Mouse (Mus musculus): ENCODE measurements at regions not wholly inside any gene's neighbourhood (a gene's known extent, or its start where the extent isn't known, plus 50 kb on each side); places are given as distances from the start of the nearest gene placed in this dataset.

- H3K9me3 ChIP-seq (ENCODE audit: control insufficient read depth, low read length), result no peaks in the 10 kb centered on the region
- no peak overlapping the region for H3K27ac ChIP-seq (replicated peaks; ENCODE audit: low read depth, low read length)
- no peak for ATAC-seq (ENCODE audit: insufficient number of reproducible peaks, low FRiP score, low TSS enrichment, low read depth)
- H3K4me3 ChIP-seq (ENCODE audit: low read depth, low read length), result no peak overlapping the region
- 33% methylated on average over 8 of the region's 8 CpGs for WGBS
- no peaks in the 10 kb centered on the region for H3K36me3 ChIP-seq (ENCODE audit: control insufficient read depth, insufficient read depth, low read length)
- DNase-seq (ENCODE audit: low spot score), result no peak
- peaks cover 15% of the 10 kb centered on the region; the same call in 1 of the 2 replicates for H3K4me1 ChIP-seq (ENCODE audit: control insufficient read depth, insufficient read depth, low read length)
- H3K9ac ChIP-seq (ENCODE audit: low read length), result no peak overlapping the region
- no peak overlapping the region for H3K4me2 ChIP-seq (ENCODE audit: low read depth, severe bottlenecking)
- H3K27me3 ChIP-seq (ENCODE audit: control insufficient read depth, insufficient read depth, low read length), result no peaks in the 10 kb centered on the region
Measured at GRCm38 (mm10) chr17:49250726-49251537, 177.2 kb upstream of the Mocs1 start.

- ATAC-seq (ENCODE audit: insufficient number of reproducible peaks, low FRiP score, low TSS enrichment, low read depth) (no peak), DNase-seq (ENCODE audit: low spot score) (no peak)
- Histone ChIP-seq H3K27me3 (ENCODE audit: control insufficient read depth, insufficient read depth, low read length) (no peaks in the 10 kb centered on the region), H3K4me2 (ENCODE audit: low read depth, severe bottlenecking) (no peak overlapping the region), H3K27ac (replicated peaks; ENCODE audit: low read depth, low read length) (no peak overlapping the region), H3K4me3 (ENCODE audit: low read depth, low read length) (no peak overlapping the region), H3K4me1 (ENCODE audit: control insufficient read depth, insufficient read depth, low read length) (peaks cover 13% of the 10 kb centered on the region; the same call in 1 of the 2 replicates), H3K36me3 (ENCODE audit: control insufficient read depth, insufficient read depth, low read length) (no peaks in the 10 kb centered on the region), H3K9me3 (ENCODE audit: control insufficient read depth, low read length) (no peaks in the 10 kb centered on the region), H3K9ac (ENCODE audit: low read length) (no peak overlapping the region)
- 82% methylated on average over 3 of the region's 3 CpGs for WGBS
Measured at GRCm38 (mm10) chr17:49252271-49252670, 175.9 kb upstream of the Mocs1 start.

- DNase-seq (ENCODE audit: low spot score) (no peak), ATAC-seq (ENCODE audit: insufficient number of reproducible peaks, low FRiP score, low TSS enrichment, low read depth) (no peak)
- Histone ChIP-seq H3K36me3 (ENCODE audit: control insufficient read depth, insufficient read depth, low read length) (no peaks in the 10 kb centered on the region), H3K4me3 (ENCODE audit: low read depth, low read length) (no peak overlapping the region), H3K9ac (ENCODE audit: low read length) (no peak overlapping the region), H3K9me3 (ENCODE audit: control insufficient read depth, low read length) (no peaks in the 10 kb centered on the region; the same call in 1 of the 2 replicates), H3K4me1 (ENCODE audit: control insufficient read depth, insufficient read depth, low read length) (no peaks in the 10 kb centered on the region), H3K4me2 (ENCODE audit: low read depth, severe bottlenecking) (no peak overlapping the region), H3K27ac (replicated peaks; ENCODE audit: low read depth, low read length) (no peak overlapping the region), H3K27me3 (ENCODE audit: control insufficient read depth, insufficient read depth, low read length) (no peaks in the 10 kb centered on the region)
Measured at GRCm38 (mm10) chr17:49258496-49258895, 169.7 kb upstream of the Mocs1 start.

- WGBS, result 18% methylated on average over 4 of the region's 4 CpGs
- no peak overlapping the region for H3K9ac ChIP-seq (ENCODE audit: low read length)
- no peaks in the 10 kb centered on the region for H3K27me3 ChIP-seq (ENCODE audit: control insufficient read depth, insufficient read depth, low read length)
- ATAC-seq (ENCODE audit: insufficient number of reproducible peaks, low FRiP score, low TSS enrichment, low read depth), result no peak
- no peaks in the 10 kb centered on the region; the same call in 1 of the 2 replicates for H3K9me3 ChIP-seq (ENCODE audit: control insufficient read depth, low read length)
- no peak overlapping the region for H3K27ac ChIP-seq (replicated peaks; ENCODE audit: low read depth, low read length)
- no peaks in the 10 kb centered on the region for H3K36me3 ChIP-seq (ENCODE audit: control insufficient read depth, insufficient read depth, low read length)
- H3K4me1 ChIP-seq (ENCODE audit: control insufficient read depth, insufficient read depth, low read length), result no peaks in the 10 kb centered on the region
- no peak overlapping the region for H3K4me3 ChIP-seq (ENCODE audit: low read depth, low read length)
- no peak for DNase-seq (ENCODE audit: low spot score)
- H3K4me2 ChIP-seq (ENCODE audit: low read depth, severe bottlenecking), result no peak overlapping the region
Measured at GRCm38 (mm10) chr17:49262394-49262793, 165.8 kb upstream of the Mocs1 start.

GRCm38 (mm10) chr17:49266343-49266742 is 161.8 kb upstream of the Mocs1 start:
- WGBS, result 91% methylated on average over 4 of the region's 4 CpGs
- ATAC-seq (ENCODE audit: insufficient number of reproducible peaks, low FRiP score, low TSS enrichment, low read depth), result no peak
- H3K9me3 ChIP-seq (ENCODE audit: control insufficient read depth, low read length), result no peaks in the 10 kb centered on the region
- H3K27ac ChIP-seq (replicated peaks; ENCODE audit: low read depth, low read length), result no peak overlapping the region
- H3K27me3 ChIP-seq (ENCODE audit: control insufficient read depth, insufficient read depth, low read length), result no peaks in the 10 kb centered on the region
- H3K4me1 ChIP-seq (ENCODE audit: control insufficient read depth, insufficient read depth, low read length), result no peaks in the 10 kb centered on the region
- peak; percentile 30 for DNase-seq (ENCODE audit: low spot score)
- no peak overlapping the region for H3K9ac ChIP-seq (ENCODE audit: low read length)
- no peaks in the 10 kb centered on the region for H3K36me3 ChIP-seq (ENCODE audit: control insufficient read depth, insufficient read depth, low read length)
- H3K4me3 ChIP-seq (ENCODE audit: low read depth, low read length), result no peak overlapping the region
- H3K4me2 ChIP-seq (ENCODE audit: low read depth, severe bottlenecking), result no peak overlapping the region

GRCm38 (mm10) chr17:49269943-49270342 is 158.2 kb upstream of the Mocs1 start:
- no peak overlapping the region for H3K4me2 ChIP-seq (ENCODE audit: low read depth, severe bottlenecking)
- 90% methylated on average over 7 of the region's 7 CpGs for WGBS
- no peak overlapping the region for H3K9ac ChIP-seq (ENCODE audit: low read length)

GRCm38 (mm10) chr17:49272661-49273448 is 155.3 kb upstream of the Mocs1 start:
- Histone ChIP-seq H3K27me3 (ENCODE audit: control insufficient read depth, insufficient read depth, low read length) (no peaks in the 10 kb centered on the region), H3K9me3 (ENCODE audit: control insufficient read depth, low read length) (no peaks in the 10 kb centered on the region), H3K4me3 (ENCODE audit: low read depth, low read length) (no peak overlapping the region), H3K36me3 (ENCODE audit: control insufficient read depth, insufficient read depth, low read length) (no peaks in the 10 kb centered on the region), H3K4me1 (ENCODE audit: control insufficient read depth, insufficient read depth, low read length) (no peaks in the 10 kb centered on the region), H3K9ac (ENCODE audit: low read length) (no peak overlapping the region), H3K27ac (replicated peaks; ENCODE audit: low read depth, low read length) (no peak overlapping the region), H3K4me2 (ENCODE audit: low read depth, severe bottlenecking) (no peak overlapping the region)
- WGBS, result 86% methylated on average over 10 of the region's 11 CpGs
- no peak for ATAC-seq (ENCODE audit: insufficient number of reproducible peaks, low FRiP score, low TSS enrichment, low read depth)
- no peak for DNase-seq (ENCODE audit: low spot score)

More at GRCm38 (mm10) chr17:49269943-49270342, 158.2 kb upstream of the Mocs1 start:
- no peak for DNase-seq (ENCODE audit: low spot score)
- Histone ChIP-seq H3K4me3 (ENCODE audit: low read depth, low read length) (no peak overlapping the region), H3K9me3 (ENCODE audit: control insufficient read depth, low read length) (no peaks in the 10 kb centered on the region), H3K36me3 (ENCODE audit: control insufficient read depth, insufficient read depth, low read length) (no peaks in the 10 kb centered on the region), H3K27me3 (ENCODE audit: control insufficient read depth, insufficient read depth, low read length) (no peaks in the 10 kb centered on the region), H3K27ac (replicated peaks; ENCODE audit: low read depth, low read length) (no peak overlapping the region), H3K4me1 (ENCODE audit: control insufficient read depth, insufficient read depth, low read length) (no peaks in the 10 kb centered on the region)
- ATAC-seq (ENCODE audit: insufficient number of reproducible peaks, low FRiP score, low TSS enrichment, low read depth), result no peak

- Histone ChIP-seq H3K9ac (ENCODE audit: low read length) (no peak overlapping the region), H3K36me3 (ENCODE audit: control insufficient read depth, insufficient read depth, low read length) (no peaks in the 10 kb centered on the region), H3K4me3 (ENCODE audit: low read depth, low read length) (no peak overlapping the region), H3K27me3 (ENCODE audit: control insufficient read depth, insufficient read depth, low read length) (no peaks in the 10 kb centered on the region), H3K4me2 (ENCODE audit: low read depth, severe bottlenecking) (no peak overlapping the region), H3K27ac (replicated peaks; ENCODE audit: low read depth, low read length) (no peak overlapping the region), H3K9me3 (ENCODE audit: control insufficient read depth, low read length) (no peaks in the 10 kb centered on the region), H3K4me1 (ENCODE audit: control insufficient read depth, insufficient read depth, low read length) (no peaks in the 10 kb centered on the region)
- WGBS, result 92% methylated on average over 3 of the region's 3 CpGs
- DNase-seq (ENCODE audit: low spot score) (no peak), ATAC-seq (ENCODE audit: insufficient number of reproducible peaks, low FRiP score, low TSS enrichment, low read depth) (no peak)
Measured at GRCm38 (mm10) chr17:49274936-49275335, 153.2 kb upstream of the Mocs1 start.
